Mouse (Mus musculus): ENCODE measurements around the gene Gm49387.

DNA sequence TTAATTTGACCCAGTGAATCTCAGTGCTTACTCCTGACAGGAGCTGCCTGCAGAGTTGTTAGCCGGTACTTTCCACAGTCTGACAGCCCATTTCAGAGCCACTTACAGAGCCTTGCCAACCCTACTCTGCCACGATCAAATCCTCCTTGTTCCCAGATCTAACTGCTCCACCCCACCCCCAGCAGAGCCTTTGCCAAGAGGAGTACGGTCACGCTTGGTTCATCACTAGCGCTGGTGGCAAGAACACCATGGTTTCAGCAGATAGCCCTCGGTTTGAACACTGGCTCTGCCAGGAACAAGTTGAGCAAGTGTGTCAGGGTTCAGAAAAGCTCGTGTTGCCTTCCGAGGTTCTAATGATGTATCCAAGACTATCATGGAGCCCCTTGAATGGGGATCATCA is 54.2 kb downstream of the Gm49387 start:
- no peak for TF ChIP-seq CTCF (IDR thresholded peaks at IDR 0.05; ENCODE audit: borderline replicate concordance, extremely low read depth, insufficient read depth, insufficient read length)
- no peak for TF ChIP-seq POLR2A (IDR thresholded peaks at IDR 0.05; ENCODE audit: borderline replicate concordance, extremely low read depth, insufficient read depth, insufficient read length, poor library complexity, severe bottlenecking)
